Mouse (Mus musculus): ENCODE measurements around the gene Atg16l2.

- TF ChIP-seq POLR2A (IDR thresholded peaks at IDR 0.05; ENCODE audit: insufficient read length, low read depth) (no peak), POLR2AphosphoS2 (IDR thresholded peaks at IDR 0.05; ENCODE audit: insufficient read length, low read depth) (no peak), USF1 (IDR thresholded peaks at IDR 0.05; ENCODE audit: low read depth) (no peak), TCF12 (IDR thresholded peaks at IDR 0.05; ENCODE audit: insufficient read depth, poor library complexity, severe bottlenecking) (no peak), MYOG (IDR thresholded peaks at IDR 0.05; ENCODE audit: control insufficient read depth in 1 of 3, insufficient read depth in 1 of 3, insufficient read length in 2 of 3, low read depth in 2 of 3) (no peak)
Measured at GRCm38 (mm10) chr7:101320399-101321217, 18.6 kb upstream of the Atg16l2 start.

Data from myocyte (in vitro differentiated cells).